Mouse (Mus musculus) embryo, embryonic 9.5 days (tissue): Measurements from ENCODE around the gene Rnf224.

ENCODE experiments used
- DNase-seq: peaks from one replicate; pipeline ENCODE4 v3.0.0-alpha.2; 2017; ENCODE audit errors: extremely low spot score

Rnf224 gene

GRCm38 (mm10) chr2:25256443-25257109, 20.0 kb upstream of the Rnf224 start:
- DNase-seq: peak; percentile 45

GRCm38 (mm10) chr2:25255284-25255779, 18.7 kb upstream of the Rnf224 start, which contains the start of gene Tmem203:
Tmem203 (plus strand) TSS chr2:25255439.
- peak; percentile 95 for DNase-seq

- no peak for DNase-seq
Measured at GRCm38 (mm10) chr2:25252331-25252730, 15.7 kb upstream of the Rnf224 start.

GRCm38 (mm10) chr2:25246183-25247072, 9.8 kb upstream of the Rnf224 start, which contains the start of gene AL732309.1:
AL732309.1 (minus strand) TSS chr2:25246863.
- no peak for DNase-seq

- no peak for DNase-seq
Measured at GRCm38 (mm10) chr2:25244144-25244543, 7.6 kb upstream of the Rnf224 start.

GRCm38 (mm10) chr2:25243342-25243741, 6.8 kb upstream of the Rnf224 start:
- DNase-seq: no peak

GRCm38 (mm10) chr2:25242101-25242506, 5.5 kb upstream of the Rnf224 start, which contains the start of the genes Rnf208 and Cysrt1:
Rnf208 (plus strand) TSS chr2:25242255.
Cysrt1 (minus strand) TSS chr2:25242452.
- DNase-seq: no peak

- no peak for DNase-seq
Measured at GRCm38 (mm10) chr2:25241438-25241775, 4.8 kb upstream of the Rnf224 start.

- DNase-seq: peak; percentile 75
Measured at GRCm38 (mm10) chr2:25240723-25241437, 4.3 kb upstream of the Rnf224 start.

GRCm38 (mm10) chr2:25240310-25240709, 3.7 kb upstream of the Rnf224 start:
- no peak for DNase-seq

- no peak for DNase-seq
Measured at GRCm38 (mm10) chr2:25239766-25240165, 3.2 kb upstream of the Rnf224 start.

- no peak for DNase-seq
Measured at GRCm38 (mm10) chr2:25238106-25238505, 1.5 kb upstream of the Rnf224 start.

GRCm38 (mm10) chr2:25237522-25237921, 935 bp upstream of the Rnf224 start:
- no peak for DNase-seq

GRCm38 (mm10) chr2:25234551-25235220, 1.9 kb downstream of the Rnf224 start:
- DNase-seq: no peak

- DNase-seq: no peak
Measured at GRCm38 (mm10) chr2:25234050-25234449, 2.5 kb downstream of the Rnf224 start, which contains the start of gene Slc34a3. Slc34a3 (minus strand) TSS chr2:25234364.

GRCm38 (mm10) chr2:25233421-25233820, 3.2 kb downstream of the Rnf224 start:
- DNase-seq: no peak

GRCm38 (mm10) chr2:25231038-25231437, 5.5 kb downstream of the Rnf224 start:
- no peak for DNase-seq

GRCm38 (mm10) chr2:25230581-25230980, 6.0 kb downstream of the Rnf224 start:
- no peak for DNase-seq

GRCm38 (mm10) chr2:25229582-25229981, 7.0 kb downstream of the Rnf224 start:
- no peak for DNase-seq

- DNase-seq: no peak
Measured at GRCm38 (mm10) chr2:25228995-25229530, 7.5 kb downstream of the Rnf224 start.

- peak; percentile 86 for DNase-seq
Measured at GRCm38 (mm10) chr2:25228431-25228889, 8.1 kb downstream of the Rnf224 start.
